Mouse (Mus musculus): ENCODE data around the gene Tubb2b.

- no peak for TF ChIP-seq TCF12 (IDR thresholded peaks at IDR 0.05; ENCODE audit: insufficient read depth, poor library complexity, severe bottlenecking)
- no peak for TF ChIP-seq POLR2A (IDR thresholded peaks at IDR 0.05; ENCODE audit: insufficient read length, low read depth)
- no peak for TF ChIP-seq REST (IDR thresholded peaks at IDR 0.05; ENCODE audit: insufficient read depth, insufficient read length)
- no peak for TF ChIP-seq USF1 (IDR thresholded peaks at IDR 0.05; ENCODE audit: low read depth)
Measured at GRCm38 (mm10) chr13:34084026-34084750, 46.1 kb downstream of the Tubb2b start.

All from myocyte (in vitro differentiated cells).